Mouse (Mus musculus) liver, postnatal 0 days (tissue): ENCODE data around the gene Slbp.

Experiments
- CTCF ChIP-seq: sonication (generic); IDR thresholded peaks from 2 replicates; pipeline ENCODE4 v1.5.1; 2016; ENCODE audit warnings: antibody characterized with exemption, low read depth
- EP300 ChIP-seq: IDR thresholded peaks from 2 replicates; pipeline ENCODE4 v1.6.1; 2016; ENCODE audit warnings: antibody characterized with exemption, low read depth, mild to moderate bottlenecking

- TF ChIP-seq CTCF (no peak), EP300 (no peak)
Measured at GRCm38 (mm10) chr5:33658664-33659050, 6.3 kb upstream of the Slbp start.
